Mouse (Mus musculus): ENCODE results near the gene Vwa7.

DNA sequence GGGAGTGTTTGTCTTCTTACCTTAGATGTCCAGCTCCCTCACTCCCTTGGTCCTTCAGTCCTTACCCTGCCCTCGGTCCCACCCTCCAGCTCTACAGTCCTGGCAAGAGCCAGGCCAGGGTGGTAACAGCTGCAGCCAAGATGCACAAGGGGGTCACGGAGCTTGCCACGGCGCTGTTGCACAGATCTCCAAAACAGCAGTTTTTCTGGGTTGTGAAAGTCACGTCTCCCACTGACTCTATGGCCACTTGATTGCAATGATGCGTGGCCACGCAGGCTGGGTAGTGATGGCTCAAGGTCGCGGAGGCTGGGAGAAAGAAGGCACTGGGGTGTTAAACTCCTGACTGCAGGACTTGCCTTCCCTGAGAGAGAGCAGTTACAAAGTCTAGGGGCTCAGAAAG, 55.1 kb downstream of the Vwa7 start:
- TF ChIP-seq CTCF (IDR thresholded peaks at IDR 0.05; ENCODE audit: control insufficient read depth, insufficient read depth, low read length) (no peak), POLR2A (IDR thresholded peaks at IDR 0.05; ENCODE audit: borderline replicate concordance, control insufficient read depth, low read depth, low read length) (no peak)

All from bone marrow, adult 2 months (tissue).